Mouse (Mus musculus): Measurements from ENCODE around the gene Mrps17. TPM values are rescaled to one million over a fixed set of nuclear protein-coding genes. Genes with fewer than 3 reads are reported as not detected.
"Not testable (repeated sequence)": the region's sequence is repeated elsewhere in the genome, so short reads cannot be mapped to it uniquely, and the experiment has no call there.

The Mrps17 gene
- 171 and 176 TPM in 2 replicates for polyA plus RNA-seq (2014; fragmentation: Nextera tagmentation; extraction: Ambion mirVana)

- WGBS = under 1% methylated on average over 33 of the region's 33 CpGs
- H3K9ac ChIP-seq (ENCODE audit: low read length) = peak within 1 kb of the TSS; percentile 88
- peaks cover 40% of the 10 kb centered on the region for H3K36me3 ChIP-seq (ENCODE audit: control insufficient read depth, insufficient read depth, low read length)
- H3K4me1 ChIP-seq (ENCODE audit: control insufficient read depth in 2 of 2, insufficient read depth in 2 of 2, low read length in 2 of 2) = peaks cover 0 to 8% of the 10 kb centered on the region in 2 experiments; a peak in 2 of 4 replicates
- H3K27ac ChIP-seq (replicated peaks in 1 of 2; ENCODE audit: control insufficient read depth in 1 of 2, insufficient read depth in 1 of 2, low read depth in 2 of 2, low read length in 2 of 2) = peak within 1 kb of the TSS; percentile 46 to 59
- H3K9me3 ChIP-seq (ENCODE audit: control insufficient read depth, low read length) = no peaks in the 10 kb centered on the region
- no peaks in the 10 kb centered on the region for H3K27me3 ChIP-seq (ENCODE audit: control insufficient read depth, insufficient read depth, low read length)
- ATAC-seq (ENCODE audit: insufficient number of reproducible peaks, insufficient read depth, low FRiP score, low read depth) = peak; percentile 96
- peak within 1 kb of the TSS; percentile 88 for H3K4me2 ChIP-seq (ENCODE audit: low read length)
- H3K4me3 ChIP-seq (ENCODE audit: control insufficient read depth in 1 of 2, insufficient read depth in 1 of 2, low read depth in 1 of 2, low read length in 2 of 2) = peak within 1 kb of the TSS; percentile 67 to 84
Observed at GRCm38 (mm10) chr5:129715326-129715861, at the start of gene Mrps17. Gene Mrps17 (plus strand): TSS chr5:129715497.

- no peak overlapping the region for H3K27ac ChIP-seq (replicated peaks in 1 of 2; ENCODE audit: control insufficient read depth in 1 of 2, insufficient read depth in 1 of 2, low read depth in 2 of 2, low read length in 2 of 2)
- no peak overlapping the region for H3K4me2 ChIP-seq (ENCODE audit: low read length)
- no peaks in the 10 kb centered on the region for H3K27me3 ChIP-seq (ENCODE audit: control insufficient read depth, insufficient read depth, low read length)
- H3K4me3 ChIP-seq (ENCODE audit: control insufficient read depth in 1 of 2, insufficient read depth in 1 of 2, low read depth in 1 of 2, low read length in 2 of 2) = no peak overlapping the region
- H3K9me3 ChIP-seq (ENCODE audit: control insufficient read depth, low read length) = no peaks in the 10 kb centered on the region
- H3K36me3 ChIP-seq (ENCODE audit: control insufficient read depth, insufficient read depth, low read length) = no peaks in the 10 kb centered on the region
- ATAC-seq (ENCODE audit: insufficient number of reproducible peaks, insufficient read depth, low FRiP score, low read depth) = no peak
- WGBS = 88% methylated on average over 10 of the region's 10 CpGs
- no peaks in the 10 kb centered on the region for H3K4me1 ChIP-seq (ENCODE audit: control insufficient read depth in 2 of 2, insufficient read depth in 2 of 2, low read length in 2 of 2)
- H3K9ac ChIP-seq (ENCODE audit: low read length) = no peak overlapping the region
Observed at GRCm38 (mm10) chr5:129666271-129666909, 48.9 kb upstream of the Mrps17 start.

- H3K4me3 ChIP-seq (ENCODE audit: control insufficient read depth in 1 of 2, insufficient read depth in 1 of 2, low read depth in 1 of 2, low read length in 2 of 2) = no peak overlapping the region
- WGBS = 61% methylated on average over 4 of the region's 4 CpGs
- H3K27ac ChIP-seq (replicated peaks in 1 of 2; ENCODE audit: control insufficient read depth in 1 of 2, insufficient read depth in 1 of 2, low read depth in 2 of 2, low read length in 2 of 2) = no peak overlapping the region
- no peak overlapping the region for H3K4me2 ChIP-seq (ENCODE audit: low read length)
- ATAC-seq (ENCODE audit: insufficient number of reproducible peaks, insufficient read depth, low FRiP score, low read depth) = no peak
- H3K36me3 ChIP-seq (ENCODE audit: control insufficient read depth, insufficient read depth, low read length) = no peaks in the 10 kb centered on the region
- no peaks in the 10 kb centered on the region for H3K27me3 ChIP-seq (ENCODE audit: control insufficient read depth, insufficient read depth, low read length)
- no peak overlapping the region for H3K9ac ChIP-seq (ENCODE audit: low read length)
- H3K9me3 ChIP-seq (ENCODE audit: control insufficient read depth, low read length) = no peaks in the 10 kb centered on the region
- H3K4me1 ChIP-seq (ENCODE audit: control insufficient read depth in 2 of 2, insufficient read depth in 2 of 2, low read length in 2 of 2) = no peaks in the 10 kb centered on the region
Observed at GRCm38 (mm10) chr5:129667851-129668250, 47.4 kb upstream of the Mrps17 start.

GRCm38 (mm10) chr5:129669453-129670035 is 45.8 kb upstream of the Mrps17 start:
- peak overlapping the region; percentile 94 for H3K9ac ChIP-seq (ENCODE audit: low read length)
- peak overlapping the region; percentile 80 to 85 for H3K4me3 ChIP-seq (ENCODE audit: control insufficient read depth in 1 of 2, insufficient read depth in 1 of 2, low read depth in 1 of 2, low read length in 2 of 2)
- ATAC-seq (ENCODE audit: insufficient number of reproducible peaks, insufficient read depth, low FRiP score, low read depth) = peak; percentile 35; the same call in 1 of the 2 replicates
- no peaks in the 10 kb centered on the region for H3K27me3 ChIP-seq (ENCODE audit: control insufficient read depth, insufficient read depth, low read length)
- H3K36me3 ChIP-seq (ENCODE audit: control insufficient read depth, insufficient read depth, low read length) = no peaks in the 10 kb centered on the region
- no peaks in the 10 kb centered on the region for H3K4me1 ChIP-seq (ENCODE audit: control insufficient read depth in 2 of 2, insufficient read depth in 2 of 2, low read length in 2 of 2)
- WGBS = under 1% methylated on average over 31 of the region's 31 CpGs
- H3K27ac ChIP-seq (replicated peaks in 1 of 2; ENCODE audit: control insufficient read depth in 1 of 2, insufficient read depth in 1 of 2, low read depth in 2 of 2, low read length in 2 of 2) = peak overlapping the region in 1 of 2 experiments; percentile 57; a peak in 2 of 4 replicates
- H3K4me2 ChIP-seq (ENCODE audit: low read length) = peak overlapping the region; percentile 77
- peaks cover 4% of the 10 kb centered on the region; the same call in 1 of the 2 replicates for H3K9me3 ChIP-seq (ENCODE audit: control insufficient read depth, low read length)

- Histone ChIP-seq H3K9ac (ENCODE audit: low read length) (peak within 1 kb of the TSS; percentile 94), H3K27ac (replicated peaks in 1 of 2; ENCODE audit: control insufficient read depth in 1 of 2, insufficient read depth in 1 of 2, low read depth in 2 of 2, low read length in 2 of 2) (peak within 1 kb of the TSS in 1 of 2 experiments; percentile 57; a peak in 2 of 4 replicates), H3K4me1 (ENCODE audit: control insufficient read depth in 2 of 2, insufficient read depth in 2 of 2, low read length in 2 of 2) (no peaks in the 10 kb centered on the region), H3K9me3 (ENCODE audit: control insufficient read depth, low read length) (peaks cover 4% of the 10 kb centered on the region; the same call in 1 of the 2 replicates), H3K4me3 (ENCODE audit: control insufficient read depth in 1 of 2, insufficient read depth in 1 of 2, low read depth in 1 of 2, low read length in 2 of 2) (peak within 1 kb of the TSS; percentile 80 to 85), H3K36me3 (ENCODE audit: control insufficient read depth, insufficient read depth, low read length) (no peaks in the 10 kb centered on the region), H3K27me3 (ENCODE audit: control insufficient read depth, insufficient read depth, low read length) (no peaks in the 10 kb centered on the region), H3K4me2 (ENCODE audit: low read length) (peak within 1 kb of the TSS; percentile 77)
- WGBS = 2% methylated on average over 23 of the region's 23 CpGs
- peak; percentile 71; the same call in 1 of the 2 replicates for ATAC-seq (ENCODE audit: insufficient number of reproducible peaks, insufficient read depth, low FRiP score, low read depth)
Observed at GRCm38 (mm10) chr5:129670036-129670458, 45.2 kb upstream of the Mrps17 start, which contains the start of gene Zfp11. Gene Zfp11 (minus strand): TSS chr5:129670099.

GRCm38 (mm10) chr5:129685141-129685540 is 30.2 kb upstream of the Mrps17 start:
- H3K36me3 ChIP-seq (ENCODE audit: control insufficient read depth, insufficient read depth, low read length); H3K4me1 ChIP-seq (ENCODE audit: control insufficient read depth in 2 of 2, insufficient read depth in 2 of 2, low read length in 2 of 2): not testable (repeated sequence)
- 90% methylated on average over 5 of the region's 5 CpGs for WGBS

GRCm38 (mm10) chr5:129687621-129688020 is 27.7 kb upstream of the Mrps17 start:
- Histone ChIP-seq H3K4me2 (ENCODE audit: low read length) (no peak overlapping the region), H3K9ac (ENCODE audit: low read length) (no peak overlapping the region), H3K36me3 (ENCODE audit: control insufficient read depth, insufficient read depth, low read length) (no peaks in the 10 kb centered on the region), H3K4me3 (ENCODE audit: control insufficient read depth in 1 of 2, insufficient read depth in 1 of 2, low read depth in 1 of 2, low read length in 2 of 2) (no peak overlapping the region), H3K4me1 (ENCODE audit: control insufficient read depth in 2 of 2, insufficient read depth in 2 of 2, low read length in 2 of 2) (no peaks in the 10 kb centered on the region), H3K27ac (replicated peaks in 1 of 2; ENCODE audit: control insufficient read depth in 1 of 2, insufficient read depth in 1 of 2, low read depth in 2 of 2, low read length in 2 of 2) (no peak overlapping the region), H3K9me3 (ENCODE audit: control insufficient read depth, low read length) (no peaks in the 10 kb centered on the region), H3K27me3 (ENCODE audit: control insufficient read depth, insufficient read depth, low read length) (no peaks in the 10 kb centered on the region)
- WGBS = 70% methylated on average over 7 of the region's 7 CpGs
- no peak for ATAC-seq (ENCODE audit: insufficient number of reproducible peaks, insufficient read depth, low FRiP score, low read depth)

More at GRCm38 (mm10) chr5:129685141-129685540, 30.2 kb upstream of the Mrps17 start:
- not testable (repeated sequence) for H3K27me3 ChIP-seq (ENCODE audit: control insufficient read depth, insufficient read depth, low read length); ATAC-seq (ENCODE audit: insufficient number of reproducible peaks, insufficient read depth, low FRiP score, low read depth); H3K4me3 ChIP-seq (ENCODE audit: control insufficient read depth in 1 of 2, insufficient read depth in 1 of 2, low read depth in 1 of 2, low read length in 2 of 2); H3K9me3 ChIP-seq (ENCODE audit: control insufficient read depth, low read length); H3K9ac ChIP-seq (ENCODE audit: low read length); H3K4me2 ChIP-seq (ENCODE audit: low read length); H3K27ac ChIP-seq (replicated peaks in 1 of 2; ENCODE audit: control insufficient read depth in 1 of 2, insufficient read depth in 1 of 2, low read depth in 2 of 2, low read length in 2 of 2)

Measured in heart, embryonic 14.5 days (tissue).